Mouse (Mus musculus) embryonic facial prominence, embryonic 14.5 days (tissue): Measurements from ENCODE around the gene Pex7. TPM values are rescaled to one million over a fixed set of nuclear protein-coding genes. Genes with fewer than 3 reads are reported as not detected.
A peak's percentile ranks its signal among the peaks of the same experiment; 100 is the strongest.

Experiments used
- ATAC-seq: fragments of 200-750 bp; cut with Nextera tagmentation; 2 replicates; pipeline ENCODE4 v1.8.0; 2017; ENCODE audit warnings: low read depth, moderate number of reproducible peaks, moderate TSS enrichment
- DNase-seq: peaks from one replicate; pipeline ENCODE4 v3.0.0-alpha.2; 2015; ENCODE audit warnings: low spot score
- H3K27ac ChIP-seq: fragments of 300-500 bp; sonication (generic); replicated peaks from 2 replicates; pipeline ENCODE4 v1.5.1; 2014; ENCODE audit warnings: low read depth, mild to moderate bottlenecking, low read length, moderate library complexity
- H3K27me3 ChIP-seq: fragments of 300-500 bp; sonication (generic); replicated peaks from 2 replicates; pipeline ENCODE4 v1.6.1; 2014; ENCODE audit warnings: low read length; ENCODE audit not compliant: control insufficient read depth, insufficient read depth
- H3K36me3 ChIP-seq: fragments of 300-500 bp; sonication (generic); 2 replicates; pipeline ENCODE4 v1.6.1; 2014; ENCODE audit warnings: low read length, mixed read lengths; ENCODE audit not compliant: control insufficient read depth, insufficient read depth
- H3K4me1 ChIP-seq: fragments of 300-500 bp; sonication (generic); 2 replicates; pipeline ENCODE4 v1.6.1; 2014; ENCODE audit warnings: antibody characterized with exemption, low read length; ENCODE audit not compliant: control insufficient read depth, insufficient read depth
- H3K4me2 ChIP-seq: fragments of 300-500 bp; sonication (generic); 2 replicates; pipeline ENCODE4 v1.6.1; 2014; ENCODE audit warnings: low read depth, mild to moderate bottlenecking, low read length, moderate library complexity, mixed read lengths
- H3K4me3 ChIP-seq: fragments of 300-500 bp; sonication (generic); 2 replicates; pipeline ENCODE4 v1.5.1; 2014; ENCODE audit warnings: low read depth, mild to moderate bottlenecking, low read length
- H3K9ac ChIP-seq: fragments of 300-500 bp; sonication (generic); 2 replicates; pipeline ENCODE4 v1.6.1; 2014; ENCODE audit warnings: low read depth, mild to moderate bottlenecking, low read length, moderate library complexity, mixed read lengths
- H3K9me3 ChIP-seq: fragments of 300-500 bp; sonication (generic); 2 replicates; pipeline ENCODE4 v1.6.1; 2016; ENCODE audit warnings: low read length; ENCODE audit not compliant: control insufficient read depth
- WGBS: fragments of 180-500 bp; shearing (Covaris S2); extraction: QIAGEN DNeasy Blood & Tissue Kit; methylation state at CpG from one replicate; pipeline ENCODE4 v1.1.7; 2014; 5-methylcytosine and 5-hydroxymethylcytosine counted together
- polyA plus RNA-seq: library from polyadenylated mRNA; unstranded; fragments of >200 nt; fragmentation: Nextera tagmentation; extraction: Ambion mirVana; gene quantifications from 2 replicates; pipeline ENCODE4 v1.2.1, GENCODE M21; 2014

The Pex7 gene
- polyA plus RNA-seq, 1 experiment from 2014 or later, result 29.6 TPM

DNA sequence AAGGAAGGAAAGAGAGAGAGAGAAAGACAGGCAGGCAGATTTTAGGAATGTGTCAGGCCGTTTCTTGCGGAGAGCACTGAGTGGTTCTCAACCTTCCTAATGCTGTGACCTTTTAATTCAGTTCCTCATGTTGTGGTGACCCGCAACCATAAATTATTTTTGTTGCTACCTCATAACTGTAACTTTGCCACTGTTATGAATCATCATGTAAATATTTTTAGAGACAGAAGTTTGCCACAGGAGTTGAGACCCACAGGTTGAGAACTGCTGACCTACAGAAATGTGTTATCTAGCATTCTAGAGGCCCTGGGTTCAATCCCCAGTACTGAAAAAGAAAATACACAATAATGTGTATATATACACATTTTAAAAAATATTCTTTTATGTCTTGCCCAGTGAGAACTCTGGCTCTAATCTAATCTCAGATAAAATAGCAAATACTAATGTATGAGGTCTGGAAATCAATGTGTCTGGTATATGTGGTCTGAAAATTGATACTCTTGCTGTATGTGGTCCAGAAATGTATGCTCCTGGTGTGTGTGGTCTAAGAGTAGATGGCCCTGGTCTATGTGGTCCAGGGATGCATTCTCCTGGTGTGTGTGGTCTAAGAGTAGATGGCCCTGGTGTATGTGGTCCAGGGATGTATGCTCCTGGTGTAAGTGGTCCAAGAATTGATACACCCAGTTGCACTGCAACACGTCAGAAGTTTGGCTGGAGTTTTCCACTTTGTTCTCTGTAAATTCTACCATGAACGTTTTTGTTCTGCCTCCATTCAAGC is 76.2 kb downstream of the Pex7 start:
- Histone ChIP-seq H3K27ac (no peak overlapping the region), H3K36me3 (no peaks in the 10 kb centered on the region), H3K4me1 (no peaks in the 10 kb centered on the region), H3K9ac (no peak overlapping the region), H3K27me3 (no peaks in the 10 kb centered on the region), H3K4me3 (no peak overlapping the region), H3K9me3 (no peaks in the 10 kb centered on the region), H3K4me2 (no peak overlapping the region)
- 74% methylated on average over 5 of the region's 5 CpGs for WGBS
- DNase-seq, result peak; percentile 30
- ATAC-seq, result no peak

GRCm38 (mm10) chr10:19820986-19821385 is 86.5 kb downstream of the Pex7 start:
- no peak overlapping the region for H3K27ac ChIP-seq
- H3K36me3 ChIP-seq, result no peaks in the 10 kb centered on the region
- no peaks in the 10 kb centered on the region for H3K9me3 ChIP-seq
- DNase-seq (no peak), ATAC-seq (no peak)
- WGBS, result 57% methylated on average over 3 of the region's 3 CpGs
- no peak overlapping the region for H3K9ac ChIP-seq
- no peak overlapping the region for H3K4me2 ChIP-seq
- no peaks in the 10 kb centered on the region for H3K4me1 ChIP-seq
- no peaks in the 10 kb centered on the region for H3K27me3 ChIP-seq
- no peak overlapping the region for H3K4me3 ChIP-seq

GRCm38 (mm10) chr10:19818723-19819355 is 88.7 kb downstream of the Pex7 start:
- no peak overlapping the region for H3K9ac ChIP-seq
- H3K27ac ChIP-seq, result no peak overlapping the region
- no peaks in the 10 kb centered on the region for H3K36me3 ChIP-seq
- H3K4me1 ChIP-seq, result no peaks in the 10 kb centered on the region
- 56% methylated on average over 16 of the region's 16 CpGs for WGBS
- H3K9me3 ChIP-seq, result no peaks in the 10 kb centered on the region
- no peak overlapping the region for H3K4me2 ChIP-seq
- DNase-seq (no peak), ATAC-seq (no peak)
- H3K4me3 ChIP-seq, result no peak overlapping the region
- no peaks in the 10 kb centered on the region for H3K27me3 ChIP-seq

- WGBS, result 25% methylated on average over 8 of the region's 8 CpGs
- no peak overlapping the region for H3K4me3 ChIP-seq
- no peak overlapping the region for H3K9ac ChIP-seq
- H3K36me3 ChIP-seq, result no peaks in the 10 kb centered on the region
- ATAC-seq, result no peak
- H3K4me1 ChIP-seq, result no peaks in the 10 kb centered on the region
- no peaks in the 10 kb centered on the region for H3K9me3 ChIP-seq
- DNase-seq, result no peak
- H3K27ac ChIP-seq, result no peak overlapping the region
- H3K27me3 ChIP-seq, result no peaks in the 10 kb centered on the region
- H3K4me2 ChIP-seq, result no peak overlapping the region
Observed at GRCm38 (mm10) chr10:19815371-19815770, 92.1 kb downstream of the Pex7 start.

GRCm38 (mm10) chr10:19811436-19812172 is 95.9 kb downstream of the Pex7 start:
- ATAC-seq, result no peak

GRCm38 (mm10) chr10:19804763-19805162 is 102.7 kb downstream of the Pex7 start:
- H3K27me3 ChIP-seq, result no peaks in the 10 kb centered on the region
- no peak overlapping the region for H3K9ac ChIP-seq
- no peak for ATAC-seq
- H3K4me1 ChIP-seq, result no peaks in the 10 kb centered on the region
- WGBS, result 78% methylated on average over 7 of the region's 7 CpGs
- DNase-seq, result no peak
- H3K4me3 ChIP-seq, result no peak overlapping the region
- H3K36me3 ChIP-seq, result no peaks in the 10 kb centered on the region
- H3K9me3 ChIP-seq, result no peaks in the 10 kb centered on the region
- no peak overlapping the region for H3K4me2 ChIP-seq
- H3K27ac ChIP-seq, result no peak overlapping the region

More at GRCm38 (mm10) chr10:19811436-19812172, 95.9 kb downstream of the Pex7 start:
- Histone ChIP-seq H3K4me1 (no peaks in the 10 kb centered on the region), H3K4me3 (no peak overlapping the region), H3K4me2 (no peak overlapping the region), H3K9me3 (no peaks in the 10 kb centered on the region), H3K36me3 (no peaks in the 10 kb centered on the region), H3K27me3 (no peaks in the 10 kb centered on the region), H3K9ac (no peak overlapping the region), H3K27ac (no peak overlapping the region)
- WGBS, result 60% methylated on average over 9 of the region's 9 CpGs
- no peak for DNase-seq

Other genes starting within 250 kb of the Pex7 start
- 0.46 and 0.59 TPM in 2 replicates for gene Il20ra, start 195.1 kb downstream of the Pex7 start, polyA plus RNA-seq
- gene Slc35d3, start 56.2 kb downstream of the Pex7 start, polyA plus RNA-seq, result 0.87 and 1.2 TPM in 2 replicates
- 2.5 and 2.6 TPM in 2 replicates for gene Map3k5, start 26.8 kb upstream of the Pex7 start, polyA plus RNA-seq
- gene Map7, start 240.8 kb upstream of the Pex7 start, polyA plus RNA-seq, result 10.0 and 10.2 TPM in 2 replicates